8 mouse cellular contexts compared by ENCODE assay signal in genomic region chr14:74948426-74949240, GRCm38 (mm10). TPM values are rescaled to one million over a fixed set of nuclear protein-coding genes. Genes with fewer than 3 reads are reported as not detected.
DNase-seq lines count a peak whose midpoint lies in the region; ATAC-seq and TF ChIP-seq lines count a peak whose summit lies in the region.

No protein-coding gene starts in this region.

- no peaks in the 10 kb centered on the region; the same call in 1 of the 2 replicates for H3K4me1 ChIP-seq in cerebellum, adult 2 months (ENCODE audit: control insufficient read depth, insufficient read depth, low read length)
- H3K4me1 ChIP-seq in hindbrain, embryonic 11.5 days (replicated peaks; ENCODE audit: control insufficient read depth, insufficient read depth, low read length): peaks cover 3% of the 10 kb centered on the region; the same call in 1 of the 2 replicates

- no peak overlapping the region for H3K9ac ChIP-seq in hindbrain, embryonic 11.5 days (ENCODE audit: low read depth, low read length)

- WGBS in cerebellum, adult 2 months: 56% methylated on average over 14 of the region's 14 CpGs
- 54% methylated on average over 14 of the region's 14 CpGs for WGBS in hindbrain, embryonic 11.5 days

- TF ChIP-seq CTCF in cerebellum, adult 2 months (IDR thresholded peaks at IDR 0.05; ENCODE audit: borderline replicate concordance, insufficient read depth, low read depth, low read length): peak; percentile 81

- no peaks in the 10 kb centered on the region for H3K9me3 ChIP-seq in hindbrain, embryonic 11.5 days (ENCODE audit: control insufficient read depth, low read length)

- no peaks in the 10 kb centered on the region for H3K27me3 ChIP-seq in cerebellum, adult 2 months (ENCODE audit: control insufficient read depth, insufficient read depth, low read length)
- no peaks in the 10 kb centered on the region for H3K27me3 ChIP-seq in hindbrain, embryonic 11.5 days (ENCODE audit: control insufficient read depth, insufficient read depth, low read length)

- no peak overlapping the region; the same call in 1 of the 2 replicates for H3K4me2 ChIP-seq in hindbrain, embryonic 11.5 days (replicated peaks; ENCODE audit: low read depth, low read length)

- H3K4me3 ChIP-seq in cerebellum, adult 2 months (replicated peaks; ENCODE audit: insufficient read depth, low read depth, low read length): no peak overlapping the region
- no peak overlapping the region for H3K4me3 ChIP-seq in hindbrain, embryonic 11.5 days (ENCODE audit: low read depth, low read length)

- H3K36me3 ChIP-seq in hindbrain, embryonic 11.5 days (ENCODE audit: control insufficient read depth, insufficient read depth, low read length): no peaks in the 10 kb centered on the region

- no peak for TF ChIP-seq POLR2A in cerebellum, adult 2 months (IDR thresholded peaks at IDR 0.05; ENCODE audit: borderline replicate concordance, insufficient read depth, low read length)

- ATAC-seq in hindbrain, embryonic 11.5 days (ENCODE audit: low FRiP score): no peak

- H3K27ac ChIP-seq in cerebellum, adult 2 months (ENCODE audit: insufficient read depth, low read length): no peak overlapping the region
- no peak overlapping the region for H3K27ac ChIP-seq in hindbrain, embryonic 11.5 days (ENCODE audit: low read depth, low read length)

- peak; percentile 69 for DNase-seq in Muller cell, postnatal 12 days (ENCODE audit: inconsistent ontology term)
- DNase-seq in cerebellum, adult 2 months: peak; percentile 50 to 58
- DNase-seq in forelimb bud, embryonic 11.5 days (ENCODE audit: low read depth, low spot score): peak; percentile 61
- DNase-seq in hindbrain, embryonic 11.5 days (ENCODE audit: low spot score): peak; percentile 76
- DNase-seq in layer of hippocampus, postnatal 25 days (ENCODE audit: extremely low spot score in 1 of 2, low spot score in 1 of 2): peak; percentile 51 to 69
- peak; percentile 74 for DNase-seq in lung, postnatal 14 days
- peak; percentile 62 for DNase-seq in right cerebral cortex, adult 18-20 months
- peak; percentile 34 to 57 for DNase-seq in urinary bladder, postnatal 36 days (ENCODE audit: low spot score in 2 of 2)

RNA-seq across cellular contexts. Expression of gene Lrch1, which starts 1.0 kb away (rescaled TPM):
- polyA plus RNA-seq in cerebellum, adult 2 months (2012; rRNA removed): 24.4 and 26.4 TPM in 2 replicates
- 12.0 and 12.6 TPM in 2 replicates for polyA plus RNA-seq in hindbrain, embryonic 11.5 days (2014; fragmentation: Nextera tagmentation; extraction: Ambion mirVana)
- 10 to 100 TPM; 17.8 to 18.9 TPM for total RNA-seq in layer of hippocampus, postnatal 25 days (2021)
